Mouse (Mus musculus): ENCODE results near the gene Atp1a4. TPM values are rescaled to one million over a fixed set of nuclear protein-coding genes. Genes with fewer than 3 reads are reported as not detected.

The Atp1a4 gene
- not detected for total RNA-seq (2021)

GRCm38 (mm10) chr1:172258314-172258713 is at the start of gene Atp1a4:
Gene Atp1a4 (minus strand): TSS chr1:172258414.
- intact Hi-C loops (cut with DNase I) = no loop called here
- no peak for DNase-seq

- intact Hi-C loops (cut with DNase I) = no loop called here
- DNase-seq = no peak
Measured at GRCm38 (mm10) chr1:172307936-172308335, 49.7 kb upstream of the Atp1a4 start.

GRCm38 (mm10) chr1:172306885-172307284 is 48.7 kb upstream of the Atp1a4 start:
- DNase-seq = no peak
- intact Hi-C loops (cut with DNase I) = no loop called here

GRCm38 (mm10) chr1:172306196-172306595 is 48.0 kb upstream of the Atp1a4 start:
- no peak for DNase-seq

GRCm38 (mm10) chr1:172305635-172306034 is 47.4 kb upstream of the Atp1a4 start:
- DNase-seq = no peak
- intact Hi-C loops (cut with DNase I) = no loop called here

More at GRCm38 (mm10) chr1:172306196-172306595, 48.0 kb upstream of the Atp1a4 start:
- intact Hi-C loops (cut with DNase I) = no loop called here

GRCm38 (mm10) chr1:172305153-172305552 is 46.9 kb upstream of the Atp1a4 start:
- intact Hi-C loops (cut with DNase I) = no loop called here
- DNase-seq = no peak

- intact Hi-C loops (cut with DNase I) = loop anchor here (5.0 kb wide), 1 partner anchor 57 kb away; no protein-coding TSS in a partner anchor
- DNase-seq = no peak
Measured at GRCm38 (mm10) chr1:172304443-172304842, 46.2 kb upstream of the Atp1a4 start.

GRCm38 (mm10) chr1:172302851-172303250 is 44.6 kb upstream of the Atp1a4 start:
- intact Hi-C loops (cut with DNase I) = loop anchor here (5.0 kb wide), 1 partner anchor 56 kb away; no protein-coding TSS in a partner anchor
- no peak for DNase-seq

GRCm38 (mm10) chr1:172302311-172302710 is 44.1 kb upstream of the Atp1a4 start:
- intact Hi-C loops (cut with DNase I) = loop anchor here (5.0 kb wide), 1 partner anchor 55 kb away; no protein-coding TSS in a partner anchor
- no peak for DNase-seq

GRCm38 (mm10) chr1:172301180-172301579 is 43.0 kb upstream of the Atp1a4 start:
- no peak for DNase-seq
- intact Hi-C loops (cut with DNase I) = loop anchor here (5.0 kb wide), 1 partner anchor 54 kb away; no protein-coding TSS in a partner anchor

- peak in 1 of 2 experiments; percentile 49 for DNase-seq
- intact Hi-C loops (cut with DNase I) = loop anchor here (5.0 kb wide), 1 partner anchor 53 kb away; no protein-coding TSS in a partner anchor
Measured at GRCm38 (mm10) chr1:172300247-172300646, 42.0 kb upstream of the Atp1a4 start.

- intact Hi-C loops (cut with DNase I) = no loop called here
- DNase-seq = no peak
Measured at GRCm38 (mm10) chr1:172299528-172299927, 41.3 kb upstream of the Atp1a4 start.

GRCm38 (mm10) chr1:172297611-172298537 is 39.7 kb upstream of the Atp1a4 start, which contains the start of gene Atp1a2:
Gene Atp1a2 (minus strand): TSS chr1:172298064.
- DNase-seq = peak; percentile 74 to 82
- intact Hi-C loops (cut with DNase I) = no loop called here

GRCm38 (mm10) chr1:172296816-172297510 is 38.7 kb upstream of the Atp1a4 start:
- intact Hi-C loops (cut with DNase I) = no loop called here
- peak; percentile 54 to 69 for DNase-seq

- DNase-seq = peak; percentile 39 to 56
- intact Hi-C loops (cut with DNase I) = no loop called here
Measured at GRCm38 (mm10) chr1:172295751-172296197, 37.6 kb upstream of the Atp1a4 start.

- no peak for DNase-seq
- intact Hi-C loops (cut with DNase I) = no loop called here
Measured at GRCm38 (mm10) chr1:172293449-172293848, 35.2 kb upstream of the Atp1a4 start.

- no peak for DNase-seq
- intact Hi-C loops (cut with DNase I) = no loop called here
Measured at GRCm38 (mm10) chr1:172292880-172293279, 34.7 kb upstream of the Atp1a4 start.

GRCm38 (mm10) chr1:172289617-172289946 is 31.4 kb upstream of the Atp1a4 start:
- DNase-seq = no peak
- intact Hi-C loops (cut with DNase I) = no loop called here

- intact Hi-C loops (cut with DNase I) = no loop called here
- no peak for DNase-seq
Measured at GRCm38 (mm10) chr1:172288900-172289616, 30.8 kb upstream of the Atp1a4 start.

GRCm38 (mm10) chr1:172286740-172287139 is 28.5 kb upstream of the Atp1a4 start:
- DNase-seq = no peak
- intact Hi-C loops (cut with DNase I) = no loop called here
